Mouse (Mus musculus) CH12.LX (cell line): Measurements from ENCODE around the gene Hpn.

ENCODE experiments used
- MXI1 ChIP-seq: IDR thresholded peaks from 2 replicates; pipeline ENCODE4 v1.6.1; 2011; ENCODE audit warnings: mild to moderate bottlenecking, low read depth, low read length, improper control_type of control experiment
- USF1 ChIP-seq: IDR thresholded peaks from 2 replicates; pipeline ENCODE4 v1.6.1; 2014; ENCODE audit warnings: low read depth, mild to moderate bottlenecking, inconsistent platforms, low read length, improper control_type of control experiment
- USF2 ChIP-seq: conservative IDR thresholded peaks from 2 replicates; pipeline ENCODE4 v1.6.1; 2011; ENCODE audit warnings: low read depth, low read length, improper control_type of control experiment

- TF ChIP-seq USF1 (no peak), MXI1 (no peak), USF2 (no peak)
These were observed 38.6 kb upstream of the Hpn start for GRCm38 (mm10) chr7:31153536-31154320.
